Mouse (Mus musculus) small intestine, adult 2 months (tissue): ENCODE results near the gene P2ry13.

Source experiments
- CTCF ChIP-seq: fragments of 200-500 bp; IDR thresholded peaks from 2 replicates; pipeline ENCODE4 v1.5.1; 2012; ENCODE audit warnings: low read depth, mild to moderate bottlenecking, control low read depth, inconsistent platforms, low read length, moderate library complexity, mixed read lengths; ENCODE audit not compliant: insufficient replicate concordance, insufficient read length; ENCODE audit errors: extremely low read depth
- POLR2A ChIP-seq: fragments of 200-500 bp; IDR thresholded peaks from 2 replicates; pipeline ENCODE4 v1.6.1; 2012; ENCODE audit warnings: low read depth, mild to moderate bottlenecking, control low read depth, inconsistent platforms, low read length, moderate library complexity

- no peak for TF ChIP-seq CTCF
- TF ChIP-seq POLR2A, result no peak
Measured at GRCm38 (mm10) chr3:59257740-59258664, 47.3 kb upstream of the P2ry13 start.
